Mouse (Mus musculus) liver, embryonic 14.5 days (tissue): ENCODE results near the gene Ttc32. TPM values are rescaled to one million over a fixed set of nuclear protein-coding genes. Genes with fewer than 3 reads are reported as not detected.

Experiments used
- ATAC-seq: fragments of 200-750 bp; cut with Nextera tagmentation; 2 replicates; pipeline ENCODE4 v1.8.0; 2017; ENCODE audit warnings: moderate number of reproducible peaks, mild to moderate bottlenecking, moderate library complexity; ENCODE audit not compliant: insufficient read depth
- DNase-seq, 3 experiments: peaks; one replicate each; pipeline ENCODE4 v3.0.0-alpha.2; 2012 to 2013; ENCODE audit warnings: low read depth in 3 of 3, low spot score in 3 of 3
- H3K27ac ChIP-seq: fragments of 300-500 bp; sonication (generic); 2 replicates; pipeline ENCODE4 v1.5.1; 2014; ENCODE audit warnings: moderate library complexity, mild to moderate bottlenecking, control low read depth, inconsistent platforms
- H3K27me3 ChIP-seq: fragments of 300-500 bp; sonication (generic); 2 replicates; pipeline ENCODE4 v1.6.1; 2014; ENCODE audit warnings: mild to moderate bottlenecking, low read length, moderate library complexity; ENCODE audit not compliant: control insufficient read depth, insufficient read depth
- H3K36me3 ChIP-seq: fragments of 300-500 bp; sonication (generic); replicated peaks from 2 replicates; pipeline ENCODE4 v1.6.1; 2014; ENCODE audit warnings: low read depth; ENCODE audit not compliant: control insufficient read depth, insufficient read depth
- H3K4me1 ChIP-seq, 2 experiments: fragments of 200-500 bp in 1 of 2; fragments of 300-500 bp in 1 of 2; sonication (generic) in 1 of 2; replicated peaks; 2 replicates each; pipeline ENCODE4 v1.6.1; 2012 to 2014; ENCODE audit warnings: antibody characterized with exemption in 1 of 2, inconsistent platforms in 1 of 2, low read length in 1 of 2; ENCODE audit not compliant: control insufficient read depth in 2 of 2, insufficient read depth in 2 of 2
- H3K4me2 ChIP-seq: fragments of 300-500 bp; sonication (generic); 2 replicates; pipeline ENCODE4 v1.6.1; 2014; ENCODE audit warnings: low read depth, mild to moderate bottlenecking, control low read depth, moderate library complexity
- H3K4me3 ChIP-seq, 2 experiments: fragments of 200-500 bp in 1 of 2; fragments of 300-500 bp in 1 of 2; sonication (generic) in 1 of 2; 2 replicates each; pipeline ENCODE4 v1.5.1; 2012 to 2014; ENCODE audit warnings: low read depth in 2 of 2, low read length in 2 of 2, mild to moderate bottlenecking in 2 of 2, control low read depth in 1 of 2, inconsistent platforms in 1 of 2, moderate library complexity in 1 of 2; ENCODE audit not compliant: insufficient read depth in 1 of 2
- H3K9ac ChIP-seq: fragments of 300-500 bp; sonication (generic); replicated peaks from 2 replicates; pipeline ENCODE4 v1.6.1; 2014; ENCODE audit warnings: mild to moderate bottlenecking, control low read depth, moderate library complexity
- H3K9me3 ChIP-seq: fragments of 300-500 bp; sonication (generic); 2 replicates; pipeline ENCODE4 v1.6.1; 2016; ENCODE audit warnings: low read length, mixed read lengths; ENCODE audit not compliant: control insufficient read depth
- CTCF ChIP-seq: IDR thresholded peaks from 2 replicates; pipeline ENCODE4 v1.5.1; 2016; ENCODE audit warnings: antibody characterized with exemption, low read depth, control low read depth
- EP300 ChIP-seq: IDR thresholded peaks from 2 replicates; pipeline ENCODE4 v1.6.1; 2016; ENCODE audit warnings: antibody characterized with exemption, low read depth
- WGBS: fragments of 180-500 bp; shearing (Covaris S2); extraction: QIAGEN DNeasy Blood & Tissue Kit; methylation state at CpG from one replicate; pipeline ENCODE4 v1.1.7; 2014; ENCODE audit not compliant: insufficient replicate concordance; 5-methylcytosine and 5-hydroxymethylcytosine counted together
- polyA plus RNA-seq, 2 experiments: library from polyadenylated mRNA; depleted of rRNA in 1 of 2; stranded (reverse) in 1 of 2; unstranded in 1 of 2; fragments of >200 nt; fragmentation: Nextera tagmentation in 1 of 2; extraction: Ambion mirVana in 1 of 2; gene quantifications; 2 replicates each; pipeline versions ENCODE4 v1.2.1 to v1.2.3; 2012 to 2014

Ttc32 gene
- polyA plus RNA-seq, 2 experiments, result 6.0 to 14.1 TPM

GRCm38 (mm10) chr12:9029506-9029887 is 300 bp upstream of the Ttc32 start:
- WGBS, result 29% methylated on average over 4 of the region's 4 CpGs
- Histone ChIP-seq H3K9ac (peak overlapping the region; percentile 83), H3K36me3 (no peaks in the 10 kb centered on the region), H3K4me3 (peak overlapping the region; percentile 54 to 65; a peak in 3 of 4 replicates), H3K9me3 (no peaks in the 10 kb centered on the region), H3K27me3 (no peaks in the 10 kb centered on the region), H3K4me1 (peaks cover 2% of the 10 kb centered on the region in 2 experiments; a peak in 2 of 4 replicates), H3K4me2 (peak overlapping the region; percentile 86), H3K27ac (no peak overlapping the region)
- TF ChIP-seq EP300 (no peak), CTCF (no peak)
- peak; percentile 21; the same call in 1 of the 2 replicates for ATAC-seq
- DNase-seq, result no peak

GRCm38 (mm10) chr12:9031166-9031565 is 1.4 kb downstream of the Ttc32 start:
- ATAC-seq, result no peak
- peaks cover 2% of the 10 kb centered on the region in 2 experiments; a peak in 2 of 4 replicates for H3K4me1 ChIP-seq
- WGBS, result 25% methylated on average over 8 of the region's 8 CpGs
- H3K9me3 ChIP-seq, result no peaks in the 10 kb centered on the region
- H3K9ac ChIP-seq, result peak overlapping the region; percentile 83
- no peak for DNase-seq
- H3K4me2 ChIP-seq, result peak overlapping the region; percentile 86
- no peaks in the 10 kb centered on the region for H3K36me3 ChIP-seq
- TF ChIP-seq EP300, result no peak
- TF ChIP-seq CTCF, result no peak
- H3K27ac ChIP-seq, result no peak overlapping the region; the same call in 1 of the 2 replicates
- no peaks in the 10 kb centered on the region for H3K27me3 ChIP-seq
- H3K4me3 ChIP-seq, result peak overlapping the region in 1 of 2 experiments; percentile 65; a peak in 2 of 4 replicates

GRCm38 (mm10) chr12:9033140-9033539 is 3.3 kb downstream of the Ttc32 start:
- H3K27ac ChIP-seq, result no peak overlapping the region
- no peak overlapping the region for H3K9ac ChIP-seq
- H3K4me2 ChIP-seq, result no peak overlapping the region
- ATAC-seq, result no peak
- H3K27me3 ChIP-seq, result no peaks in the 10 kb centered on the region
- H3K4me3 ChIP-seq, result no peak overlapping the region
- DNase-seq, result no peak
- H3K4me1 ChIP-seq, result peaks cover 2% of the 10 kb centered on the region in 2 experiments; a peak in 2 of 4 replicates
- no peak for TF ChIP-seq EP300
- no peak for TF ChIP-seq CTCF
- no peaks in the 10 kb centered on the region for H3K36me3 ChIP-seq
- H3K9me3 ChIP-seq, result no peaks in the 10 kb centered on the region

DNA sequence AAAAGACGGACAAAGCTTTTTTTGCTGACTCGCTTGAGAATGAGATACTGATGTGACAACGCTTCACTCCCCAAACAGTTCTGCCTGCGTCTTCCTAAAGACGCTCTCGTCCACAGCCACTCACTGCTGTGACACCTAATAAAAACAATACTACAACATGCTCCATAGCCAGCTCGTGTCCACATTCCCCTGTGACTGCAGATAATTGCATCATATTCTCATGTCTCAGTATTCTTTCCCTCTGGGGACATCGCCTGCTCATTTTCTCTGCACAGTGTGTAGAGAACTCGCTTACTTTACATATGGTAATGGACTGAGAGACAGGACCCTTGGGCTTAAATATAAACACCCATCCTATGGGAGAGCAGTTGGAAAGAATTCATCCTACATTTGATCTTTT is 6.6 kb downstream of the Ttc32 start:
- Histone ChIP-seq H3K9me3 (no peaks in the 10 kb centered on the region), H3K4me1 (no peaks in the 10 kb centered on the region), H3K27ac (no peak overlapping the region), H3K4me3 (no peak overlapping the region), H3K27me3 (no peaks in the 10 kb centered on the region), H3K36me3 (no peaks in the 10 kb centered on the region), H3K4me2 (no peak overlapping the region), H3K9ac (no peak overlapping the region)
- DNase-seq (no peak), ATAC-seq (no peak)
- TF ChIP-seq EP300 (no peak), CTCF (no peak)
- WGBS, result 74% methylated on average over 9 of the region's 9 CpGs

GRCm38 (mm10) chr12:9040177-9040576 is 10.4 kb downstream of the Ttc32 start:
- TF ChIP-seq CTCF (no peak), EP300 (no peak)
- Histone ChIP-seq H3K36me3 (no peaks in the 10 kb centered on the region), H3K4me1 (no peaks in the 10 kb centered on the region), H3K27me3 (no peaks in the 10 kb centered on the region), H3K4me2 (no peak overlapping the region), H3K4me3 (no peak overlapping the region), H3K9me3 (no peaks in the 10 kb centered on the region), H3K27ac (no peak overlapping the region), H3K9ac (no peak overlapping the region)
- 76% methylated on average over 5 of the region's 5 CpGs for whole genome bisulfite sequencing
- DNase-seq (no peak), ATAC-seq (no peak)
